Mouse (Mus musculus) spleen, adult 2 months (tissue): ENCODE measurements around the gene Ppp2r2d.

Source experiments
- CTCF ChIP-seq: fragments of 200-500 bp; IDR thresholded peaks from 2 replicates; pipeline ENCODE4 v1.5.1; 2011; ENCODE audit warnings: mild to moderate bottlenecking, inconsistent platforms; ENCODE audit not compliant: insufficient read depth, insufficient read length, insufficient replicate concordance; ENCODE audit errors: extremely low read depth
- POLR2A ChIP-seq: fragments of 200-500 bp; IDR thresholded peaks from 2 replicates; pipeline ENCODE4 v1.6.1; 2011; ENCODE audit warnings: low read depth, low read length, inconsistent platforms

- TF ChIP-seq CTCF (no peak), POLR2A (no peak)
These were observed 7.6 kb downstream of the Ppp2r2d start for GRCm38 (mm10) chr7:138853417-138854031.
